Mouse (Mus musculus) thymus, postnatal 14 days (tissue): ENCODE measurements around the gene Trmt1.
A peak's percentile ranks its signal among the peaks of the same experiment; 100 is the strongest.

Experiments
- DNase-seq: peaks from one replicate; pipeline ENCODE4 v3.0.0; 2021

The Trmt1 gene

DNA sequence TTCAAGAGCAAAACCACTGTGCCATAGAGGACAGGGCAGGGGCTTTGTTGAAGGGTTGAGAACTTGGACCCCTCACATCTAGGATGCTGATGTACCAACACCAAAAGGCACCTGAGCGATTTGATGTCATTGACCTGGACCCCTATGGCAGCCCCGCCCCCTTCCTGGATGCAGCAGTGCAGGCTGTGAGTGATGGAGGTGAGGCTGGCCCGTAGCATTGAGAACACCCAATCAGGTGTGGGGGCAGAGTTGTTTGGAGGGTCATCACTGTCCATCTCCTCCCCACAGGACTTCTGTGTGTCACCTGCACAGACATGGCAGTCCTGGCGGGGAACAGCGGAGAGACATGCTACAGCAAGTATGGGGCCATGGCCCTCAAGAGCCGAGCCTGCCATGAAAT lies 9.0 kb downstream of the Trmt1 start:
- no peak for DNase-seq

GRCm38 (mm10) chr8:84697166-84698130 lies 11.3 kb downstream of the Trmt1 start:
- DNase-seq: peak; percentile 77

DNA sequence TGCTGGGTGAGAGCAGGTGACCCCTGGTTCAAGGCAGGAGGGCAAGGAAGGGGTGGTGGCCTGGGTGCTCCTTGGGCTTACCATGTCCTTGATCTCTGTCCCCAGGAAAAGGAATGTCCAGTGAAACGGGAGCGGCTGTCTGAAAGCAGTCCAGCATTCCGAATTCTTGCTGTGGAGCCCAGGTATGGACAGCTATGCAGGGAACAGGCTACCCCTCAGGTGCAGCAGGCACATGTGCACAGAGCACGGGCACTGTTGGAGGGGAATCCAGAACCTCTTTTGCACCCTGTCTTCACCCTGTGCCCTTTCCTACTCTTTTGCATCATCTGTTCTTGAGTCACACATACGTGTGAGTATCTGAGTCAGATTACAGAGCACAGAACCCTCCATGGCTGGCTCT lies 12.2 kb downstream of the Trmt1 start:
- no peak for DNase-seq

GRCm38 (mm10) chr8:84698929-84699401 lies 12.9 kb downstream of the Trmt1 start:
- DNase-seq: peak; percentile 27

DNA sequence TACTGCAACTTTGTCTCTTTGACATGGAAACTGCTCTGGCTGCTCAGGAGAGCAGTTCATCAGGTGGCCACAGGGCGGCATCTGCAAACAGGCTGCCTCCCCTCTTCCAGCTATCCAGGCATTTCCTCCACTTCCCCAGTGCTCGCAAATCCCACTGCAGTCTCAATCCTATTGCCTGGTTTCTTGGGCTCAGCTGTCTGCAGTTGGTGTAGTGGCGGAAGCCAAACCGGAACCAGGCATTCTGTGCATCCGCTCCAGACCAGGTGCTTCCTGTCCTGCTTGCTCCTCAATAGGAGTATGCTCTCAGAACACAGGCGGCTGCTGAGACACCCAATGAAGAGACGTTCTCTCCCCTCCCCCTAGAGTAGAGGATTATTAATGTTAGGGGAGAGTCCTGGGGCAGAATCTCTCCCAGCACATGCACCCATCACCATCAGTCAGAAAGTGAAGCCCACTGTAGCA lies 13.8 kb downstream of the Trmt1 start:
- DNase-seq: peak; percentile 76

GRCm38 (mm10) chr8:84700526-84700925 lies 14.4 kb downstream of the Trmt1 start:
- DNase-seq: peak; percentile 32

GRCm38 (mm10) chr8:84700941-84701911 lies 15.1 kb downstream of the Trmt1 start, which contains the start of gene Lyl1:
Lyl1 (plus strand) TSS chr8:84701457.
- DNase-seq: peak; percentile 59

DNA sequence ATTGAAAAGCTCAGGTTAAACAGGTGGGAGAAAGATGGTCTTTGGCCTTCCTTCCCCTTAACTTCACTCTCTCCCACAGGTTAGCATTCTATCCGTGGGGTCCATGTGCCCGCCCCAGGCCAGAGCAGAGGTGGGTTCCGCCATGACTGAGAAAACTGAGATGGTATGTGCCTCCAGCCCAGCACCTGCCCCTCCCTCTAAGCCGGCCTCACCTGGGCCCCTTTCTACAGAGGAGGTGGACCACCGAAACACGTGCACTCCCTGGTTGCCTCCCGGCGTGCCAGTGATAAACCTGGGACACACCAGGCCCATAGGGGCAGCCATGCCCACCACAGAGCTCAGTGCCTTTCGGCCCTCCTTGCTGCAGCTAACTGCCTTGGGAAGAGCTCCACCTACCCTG lies 16.5 kb downstream of the Trmt1 start:
- peak; percentile 15 for DNase-seq

DNA sequence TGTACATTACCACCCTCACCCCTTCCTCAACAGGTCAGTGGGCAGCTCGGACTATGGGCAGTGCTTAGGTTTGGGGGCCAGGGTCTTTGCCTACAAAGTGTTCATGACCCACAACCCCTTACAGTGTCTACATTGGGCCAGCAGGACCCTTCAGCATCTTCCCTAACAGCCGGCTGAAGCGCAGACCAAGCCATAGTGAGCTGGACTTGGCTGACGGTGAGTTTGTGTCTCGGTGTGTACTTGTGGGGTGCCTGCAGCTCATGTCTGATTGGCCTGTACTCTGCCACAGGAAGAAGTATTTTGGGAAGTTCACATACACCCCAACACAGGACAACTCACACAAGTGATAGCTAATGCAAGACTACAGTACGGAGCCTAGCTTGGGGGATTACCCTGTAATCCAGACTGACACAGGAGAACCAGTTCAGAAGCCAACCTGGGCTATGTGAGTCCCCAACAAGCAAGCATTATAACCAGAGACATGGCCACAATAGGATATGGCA lies 16.9 kb downstream of the Trmt1 start:
- DNase-seq: no peak

DNA sequence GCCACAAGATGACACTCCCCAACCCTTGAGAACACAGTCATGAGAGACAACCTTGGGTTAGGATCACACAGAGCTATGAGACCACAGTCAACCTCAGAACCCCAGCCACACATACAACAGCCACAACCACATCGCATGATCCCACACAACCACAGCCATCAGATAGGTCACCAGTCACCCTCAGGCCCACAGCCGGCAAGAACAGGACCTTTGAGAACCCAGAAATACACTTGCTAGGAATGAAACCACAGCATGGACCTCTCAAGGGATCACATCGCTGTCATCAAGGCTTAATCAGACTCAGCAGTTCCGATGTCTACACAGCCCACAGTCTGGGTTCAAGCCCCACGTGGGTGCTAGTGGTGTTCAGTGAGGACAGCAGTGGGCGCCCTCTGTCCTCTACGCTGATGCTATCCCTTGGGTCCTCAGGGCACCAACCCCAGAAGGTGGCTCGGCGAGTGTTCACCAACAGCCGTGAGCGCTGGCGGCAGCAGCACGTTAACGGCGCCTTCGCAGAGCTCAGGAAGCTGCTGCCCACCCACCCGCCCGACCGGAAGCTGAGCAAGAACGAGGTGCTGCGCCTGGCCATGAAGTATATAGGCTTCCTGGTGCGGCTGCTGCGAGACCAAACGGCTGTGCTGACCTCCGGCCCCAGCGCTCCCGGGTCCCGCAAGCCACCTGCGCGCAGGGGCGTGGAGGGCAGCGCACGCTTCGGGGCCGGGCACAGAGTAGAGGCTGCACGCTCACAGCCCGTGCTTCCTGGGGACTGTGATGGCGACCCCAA lies 17.6 kb downstream of the Trmt1 start:
- DNase-seq: peak; percentile 64

- peak; percentile 91 for DNase-seq
These were observed 18.2 kb downstream of the Trmt1 start for GRCm38 (mm10) chr8:84704356-84704755.

- peak; percentile 31 for DNase-seq
These were observed 19.0 kb downstream of the Trmt1 start for GRCm38 (mm10) chr8:84704867-84705831.

GRCm38 (mm10) chr8:84705960-84706359 lies 19.9 kb downstream of the Trmt1 start:
- DNase-seq: no peak

- peak; percentile 15 for DNase-seq
These were observed 20.6 kb downstream of the Trmt1 start for GRCm38 (mm10) chr8:84706610-84707266.

GRCm38 (mm10) chr8:84707267-84707883 lies 21.3 kb downstream of the Trmt1 start:
- DNase-seq: peak; percentile 63

- DNase-seq: no peak
These were observed 22.0 kb downstream of the Trmt1 start for GRCm38 (mm10) chr8:84708071-84708541.

DNA sequence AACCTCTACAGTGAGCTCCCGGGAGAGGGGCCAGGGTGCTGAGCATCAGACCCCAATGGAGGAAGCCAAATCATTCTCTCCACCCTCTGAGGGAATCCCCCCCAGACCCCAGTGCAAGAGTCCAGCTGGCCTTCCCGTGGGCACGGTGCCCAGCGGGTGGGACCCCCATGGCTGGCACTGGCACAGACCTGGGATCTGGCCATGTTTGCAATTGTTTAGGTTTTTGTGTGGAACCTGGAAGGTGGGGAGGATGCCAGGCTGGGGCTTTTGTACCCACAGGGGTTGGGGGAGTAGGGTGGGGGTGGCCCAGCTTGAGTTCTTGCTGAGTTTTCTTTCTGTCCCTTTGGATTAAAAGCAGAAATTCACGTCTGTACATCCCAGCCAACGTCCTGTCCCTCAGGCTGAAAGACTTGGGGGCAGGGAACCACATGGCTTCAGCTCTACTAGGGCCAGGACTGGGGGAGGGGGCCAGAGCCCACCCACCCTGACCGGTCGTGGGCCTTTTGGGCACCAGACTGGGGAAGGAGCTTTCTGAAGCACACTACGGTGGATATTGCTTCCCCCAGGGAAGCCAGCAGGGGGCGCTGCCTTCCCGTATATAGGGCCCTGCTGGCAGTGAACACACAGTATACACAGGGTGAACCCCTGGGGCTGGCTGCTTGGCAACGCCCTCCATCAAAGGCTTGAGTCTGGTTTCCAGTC lies 22.8 kb downstream of the Trmt1 start:
- peak; percentile 87 for DNase-seq

DNA sequence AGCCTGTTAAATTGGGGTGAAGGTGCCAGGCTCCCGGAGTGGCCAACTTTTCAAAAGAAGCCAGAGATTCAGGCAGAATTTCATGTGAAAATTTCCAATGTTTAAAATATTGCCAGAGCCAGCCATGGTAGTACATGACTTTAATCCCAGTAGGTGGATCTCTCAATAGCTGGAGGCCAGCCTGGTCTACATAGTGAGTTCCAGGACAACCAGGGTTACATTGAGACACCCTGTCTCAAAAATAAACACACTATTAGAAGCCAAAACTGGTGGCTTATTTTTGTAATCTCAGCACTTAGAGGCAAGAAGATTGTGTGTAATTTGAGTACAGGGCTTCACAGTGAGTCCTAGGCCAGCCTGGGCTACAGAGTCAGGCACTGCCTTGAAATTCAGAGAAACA lies 23.8 kb downstream of the Trmt1 start:
- no peak for DNase-seq

GRCm38 (mm10) chr8:84711312-84711711 lies 25.2 kb downstream of the Trmt1 start:
- no peak for DNase-seq
